19 mouse cellular contexts compared by ENCODE assay signal in genomic region chr1:178454125-178454524, GRCm38 (mm10). TPM values are rescaled to one million over a fixed set of nuclear protein-coding genes. Genes with fewer than 3 reads are reported as not detected.
DNase-seq lines count a peak whose midpoint lies in the region; ATAC-seq and TF ChIP-seq lines count a peak whose summit lies in the region.
"Had no signal": no experiment of that assay in that cellular context is flagged by ENCODE, and none has a peak within 500 bp of the region (broad histone marks: within the 10 kb centered on the region; RNA-seq: fewer than 3 reads in every experiment).

No protein-coding gene starts in this region.

- H3K36me3 ChIP-seq in forebrain, postnatal 0 days (ENCODE audit: insufficient read depth) = no peaks in the 10 kb centered on the region
- no peaks in the 10 kb centered on the region for H3K36me3 ChIP-seq in forebrain, embryonic 10.5 days (replicated peaks)
- H3K36me3 ChIP-seq: G1E; hindbrain, embryonic 15.5 days had no signal

- no peak overlapping the region for H3K4me2 ChIP-seq in forebrain, postnatal 0 days (ENCODE audit: low read depth)
- H3K4me2 ChIP-seq: hindbrain, embryonic 15.5 days had no signal

- ATAC-seq in forebrain, postnatal 0 days = peak; percentile 34; the same call in 1 of the 2 replicates

- no peaks in the 10 kb centered on the region for H3K9me3 ChIP-seq in forebrain, postnatal 0 days (ENCODE audit: low read length)
- no peaks in the 10 kb centered on the region for H3K9me3 ChIP-seq in forebrain, embryonic 10.5 days
- H3K9me3 ChIP-seq: G1E; hindbrain, embryonic 15.5 days had no signal

- no peak overlapping the region for H3K27ac ChIP-seq in forebrain, postnatal 0 days (ENCODE audit: low read depth, low read length)
- H3K27ac ChIP-seq in forebrain, embryonic 10.5 days = no peak overlapping the region
- H3K27ac ChIP-seq: hindbrain, embryonic 15.5 days; macrophage had no signal

- TF ChIP-seq CTCF in forebrain, postnatal 0 days (IDR thresholded peaks at IDR 0.05; ENCODE audit: low read depth) = no peak

- no peaks in the 10 kb centered on the region for H3K27me3 ChIP-seq in forebrain, postnatal 0 days (ENCODE audit: insufficient read depth, low read length)
- no peaks in the 10 kb centered on the region for H3K27me3 ChIP-seq in forebrain, embryonic 10.5 days (ENCODE audit: poor library complexity, severe bottlenecking)
- H3K27me3 ChIP-seq: hindbrain, embryonic 15.5 days had no signal

- no peaks in the 10 kb centered on the region for H3K4me1 ChIP-seq in forebrain, postnatal 0 days (ENCODE audit: insufficient read depth)
- no peaks in the 10 kb centered on the region for H3K4me1 ChIP-seq in forebrain, embryonic 10.5 days
- H3K4me1 ChIP-seq: hindbrain, embryonic 15.5 days had no signal

- H3K9ac ChIP-seq in forebrain, postnatal 0 days = no peak overlapping the region
- H3K9ac ChIP-seq: hindbrain, embryonic 15.5 days had no signal

- WGBS in forebrain, postnatal 0 days = 74% methylated on average over 3 of the region's 3 CpGs
- WGBS in forebrain, embryonic 10.5 days = 88% methylated on average over 3 of the region's 3 CpGs

- no peak overlapping the region for H3K4me3 ChIP-seq in forebrain, postnatal 0 days (ENCODE audit: low read depth, low read length)
- H3K4me3 ChIP-seq in forebrain, embryonic 10.5 days = no peak overlapping the region
- H3K4me3 ChIP-seq: hindbrain, embryonic 15.5 days had no signal

- DNase-seq in forebrain, postnatal 0 days = peak; percentile 40
- no peak for DNase-seq in forebrain, embryonic 10.5 days (ENCODE audit: extremely low spot score, low spot score)
- DNase-seq in 3T3-L1 (ENCODE audit: low read depth, low spot score) = peak; percentile 25
- DNase-seq in cerebellum, adult 11-12 months = peak; percentile 99
- peak; percentile 94 to 96 for DNase-seq in cerebellum, postnatal 36 days
- DNase-seq in thymus, postnatal 36 days = no peak
- no peak for DNase-seq in B cell, adult 2 months
- no peak for DNase-seq in left cerebral cortex, adult 18-20 months (ENCODE audit: low spot score in 2 of 2)
- DNase-seq: heart, adult 18-20 months; heart, postnatal 10 days; kidney, adult 8-10 months; kidney, postnatal 36 days; lung, adult 2 months; midbrain, embryonic 14.5 days; right cerebral cortex, postnatal 4 days; thymus, adult 18-20 months had no signal

RNA-seq across cellular contexts. Expression of gene Efcab2, which starts 48.2 kb away (rescaled TPM):
- 4.3 and 7.0 TPM in 2 replicates for total RNA-seq in forebrain, postnatal 0 days (2014; rRNA removed)
- polyA plus RNA-seq in forebrain, postnatal 0 days (2015; fragmentation: Nextera tagmentation; extraction: Ambion mirVana) = 4.5 and 8.6 TPM in 2 replicates
- 6.7 and 9.4 TPM in 2 replicates for polyA plus RNA-seq in forebrain, embryonic 10.5 days (2016; fragmentation: Nextera tagmentation; extraction: Ambion mirVana)
- 10 to 100 TPM in 1 of 2 experiments, 1 to 10 TPM in 1; 9.9 to 12.1 TPM for total RNA-seq in left cerebral cortex, adult 18-20 months (2021)

Comparison
In these comparisons a context has a peak if more than half of its experiments do, and no peak if none do; other contexts are left out.
1. DNase-seq: peak in forebrain, postnatal 0 days (single experiment), 3T3-L1 (single experiment), cerebellum, adult 11-12 months (single experiment) and cerebellum, postnatal 36 days (2 of 2); none in forebrain, embryonic 10.5 days (single experiment), thymus, postnatal 36 days (0 of 2), B cell, adult 2 months (0 of 2) and left cerebral cortex, adult 18-20 months (0 of 2).